Mouse (Mus musculus) C2C12 (cell line): ENCODE measurements around the gene Hnrnpa3.

ENCODE experiments used
- CEBPB ChIP-seq: IDR thresholded peaks from one replicate; pipeline ENCODE4 v1.6.1; 2011; ENCODE audit warnings: low read depth, mild to moderate bottlenecking, control low read depth, moderate library complexity
- CTCF ChIP-seq: IDR thresholded peaks from one replicate; pipeline ENCODE4 v1.5.1; 2011; ENCODE audit not compliant: control insufficient read depth, insufficient read depth, insufficient read length
- MAX ChIP-seq: IDR thresholded peaks from one replicate; pipeline ENCODE4 v1.6.1; 2011; ENCODE audit warnings: mild to moderate bottlenecking, control low read depth
- MYOG ChIP-seq: IDR thresholded peaks from one replicate; pipeline ENCODE4 v1.6.1; 2011; ENCODE audit not compliant: control insufficient read depth, insufficient read length; ENCODE audit errors: extremely low read depth
- USF1 ChIP-seq: IDR thresholded peaks from one replicate; pipeline ENCODE4 v1.6.1; 2011; ENCODE audit warnings: low read depth, mild to moderate bottlenecking, control low read depth, moderate library complexity

- no peak for TF ChIP-seq MAX
- TF ChIP-seq USF1 = no peak
- TF ChIP-seq CTCF = no peak
- TF ChIP-seq MYOG = no peak
- TF ChIP-seq CEBPB = no peak
Observed at GRCm38 (mm10) chr2:75691316-75691715, 32.3 kb downstream of the Hnrnpa3 start.
